ENCODE assay signal across 8 mouse cellular contexts in genomic region chr10:128083688-128084087, GRCm38 (mm10). TPM values are rescaled to one million over a fixed set of nuclear protein-coding genes. Genes with fewer than 3 reads are reported as not detected.
DNase-seq lines count a peak whose midpoint lies in the region; ATAC-seq and TF ChIP-seq lines count a peak whose summit lies in the region.

No protein-coding gene starts in this region.

- peaks cover 55% of the 10 kb centered on the region for H3K36me3 ChIP-seq in E14TG2a.4 (ENCODE audit: insufficient read depth, low read length)
- H3K36me3 ChIP-seq in heart, embryonic 16.5 days (ENCODE audit: control insufficient read depth, insufficient read depth): peaks cover 38% of the 10 kb centered on the region
- H3K36me3 ChIP-seq in liver, embryonic 12.5 days: peaks cover 47% of the 10 kb centered on the region
- H3K36me3 ChIP-seq in neural tube, embryonic 14.5 days (ENCODE audit: control insufficient read depth, insufficient read depth, low read length): peaks cover 37% of the 10 kb centered on the region

- WGBS in heart, embryonic 16.5 days: under 1% methylated on average over 22 of the region's 22 CpGs
- WGBS in liver, embryonic 12.5 days (ENCODE audit: insufficient replicate concordance): under 1% methylated on average over 22 of the region's 22 CpGs
- WGBS in neural tube, embryonic 14.5 days: 1% methylated on average over 22 of the region's 22 CpGs

- peak overlapping the region; percentile 99 for H3K4me3 ChIP-seq in E14TG2a.4 (replicated peaks; ENCODE audit: low read length)
- H3K4me3 ChIP-seq in heart, embryonic 16.5 days (ENCODE audit: low read length): peak overlapping the region; percentile 73
- peak overlapping the region; percentile 89 for H3K4me3 ChIP-seq in liver, embryonic 12.5 days
- peak overlapping the region; percentile 70 for H3K4me3 ChIP-seq in neural tube, embryonic 14.5 days (ENCODE audit: low read depth, low read length)

- peak; percentile 43 for DNase-seq in kidney, adult 11 months
- no peak for DNase-seq in kidney, postnatal 4 days
- DNase-seq in cerebellum, adult 8-10 months: peak; percentile 52
- DNase-seq in embryo, embryonic 11 days: no peak

- ATAC-seq in heart, embryonic 16.5 days (replicated peaks; ENCODE audit: extremely low read depth, insufficient read depth, low FRiP score): no peak
- no peak for ATAC-seq in liver, embryonic 12.5 days
- ATAC-seq in neural tube, embryonic 14.5 days (ENCODE audit: low read depth): peak; percentile 6; the same call in 1 of the 2 replicates

- H3K4me1 ChIP-seq in E14TG2a.4 (replicated peaks; ENCODE audit: low read depth, low read length): peaks cover 47% of the 10 kb centered on the region
- H3K4me1 ChIP-seq in heart, embryonic 16.5 days (ENCODE audit: control insufficient read depth, insufficient read depth, low read length): peaks cover 22% of the 10 kb centered on the region
- peaks cover 52% of the 10 kb centered on the region for H3K4me1 ChIP-seq in liver, embryonic 12.5 days
- H3K4me1 ChIP-seq in neural tube, embryonic 14.5 days (ENCODE audit: control insufficient read depth, insufficient read depth, low read length): peaks cover 7% of the 10 kb centered on the region

- peak overlapping the region; percentile 70 for H3K4me2 ChIP-seq in heart, embryonic 16.5 days (ENCODE audit: low read depth, low read length)
- H3K4me2 ChIP-seq in liver, embryonic 12.5 days: peak overlapping the region; percentile 87
- peak overlapping the region; percentile 97 for H3K4me2 ChIP-seq in neural tube, embryonic 14.5 days (ENCODE audit: low read depth, low read length)

- peak overlapping the region; percentile 99 for H3K9ac ChIP-seq in heart, embryonic 16.5 days (ENCODE audit: low read length)
- peak overlapping the region; percentile 94 for H3K9ac ChIP-seq in liver, embryonic 12.5 days
- peak overlapping the region; percentile 82 for H3K9ac ChIP-seq in neural tube, embryonic 14.5 days (replicated peaks; ENCODE audit: low read depth, low read length)

- H3K27ac ChIP-seq in heart, embryonic 16.5 days (ENCODE audit: low read length): peak overlapping the region; percentile 94
- peak overlapping the region; percentile 88 for H3K27ac ChIP-seq in liver, embryonic 12.5 days
- peak overlapping the region; percentile 90 for H3K27ac ChIP-seq in neural tube, embryonic 14.5 days (ENCODE audit: low read depth, low read length)

- no peaks in the 10 kb centered on the region for H3K27me3 ChIP-seq in E14TG2a.4 (ENCODE audit: insufficient read depth, low read length)
- no peaks in the 10 kb centered on the region for H3K27me3 ChIP-seq in heart, embryonic 16.5 days (ENCODE audit: control insufficient read depth, insufficient read depth, low read length)
- H3K27me3 ChIP-seq in liver, embryonic 12.5 days (replicated peaks): no peaks in the 10 kb centered on the region
- H3K27me3 ChIP-seq in neural tube, embryonic 14.5 days (ENCODE audit: control insufficient read depth, insufficient read depth, low read length): no peaks in the 10 kb centered on the region; the same call in 1 of the 2 replicates

- no peak for TF ChIP-seq CTCF in E14TG2a.4 (conservative IDR thresholded peaks at IDR 0.05; ENCODE audit: low read length)

- H3K9me3 ChIP-seq in E14TG2a.4 (ENCODE audit: low read length): no peaks in the 10 kb centered on the region
- no peaks in the 10 kb centered on the region for H3K9me3 ChIP-seq in heart, embryonic 16.5 days (replicated peaks; ENCODE audit: control insufficient read depth, low read length)
- H3K9me3 ChIP-seq in liver, embryonic 12.5 days (replicated peaks): no peaks in the 10 kb centered on the region
- H3K9me3 ChIP-seq in neural tube, embryonic 14.5 days (ENCODE audit: control insufficient read depth, low read length): no peaks in the 10 kb centered on the region

RNA-seq across cellular contexts. Expression of gene Atp5b, which starts 0.6 kb away (rescaled TPM):
- 6,748 and 7,106 TPM in 2 replicates for polyA plus RNA-seq in heart, embryonic 16.5 days (2015; fragmentation: Nextera tagmentation; extraction: Ambion mirVana)
- polyA plus RNA-seq in liver, embryonic 12.5 days (2016; fragmentation: Nextera tagmentation; extraction: Ambion mirVana): 2,130 and 2,180 TPM in 2 replicates
- 2,213 and 2,273 TPM in 2 replicates for polyA plus RNA-seq in neural tube, embryonic 14.5 days (2014; fragmentation: Nextera tagmentation; extraction: Ambion mirVana)

RNA-seq across cellular contexts. Expression of gene Baz2a, which starts 7.7 kb away (rescaled TPM):
- 6.6 and 8.5 TPM in 2 replicates for polyA plus RNA-seq in heart, embryonic 16.5 days (2015; fragmentation: Nextera tagmentation; extraction: Ambion mirVana)
- 8.0 and 8.6 TPM in 2 replicates for polyA plus RNA-seq in liver, embryonic 12.5 days (2016; fragmentation: Nextera tagmentation; extraction: Ambion mirVana)
- polyA plus RNA-seq in neural tube, embryonic 14.5 days (2014; fragmentation: Nextera tagmentation; extraction: Ambion mirVana): 15.8 and 20.9 TPM in 2 replicates

RNA-seq across cellular contexts. Expression of gene Ptges3, which starts 24.9 kb away (rescaled TPM):
- polyA plus RNA-seq in heart, embryonic 16.5 days (2015; fragmentation: Nextera tagmentation; extraction: Ambion mirVana): 263 and 278 TPM in 2 replicates
- polyA plus RNA-seq in liver, embryonic 12.5 days (2016; fragmentation: Nextera tagmentation; extraction: Ambion mirVana): 406 and 407 TPM in 2 replicates
- 381 and 396 TPM in 2 replicates for polyA plus RNA-seq in neural tube, embryonic 14.5 days (2014; fragmentation: Nextera tagmentation; extraction: Ambion mirVana)

RNA-seq across cellular contexts. Expression of gene Naca, which starts 48.3 kb away (rescaled TPM):
- 419 and 441 TPM in 2 replicates for polyA plus RNA-seq in heart, embryonic 16.5 days (2015; fragmentation: Nextera tagmentation; extraction: Ambion mirVana)
- polyA plus RNA-seq in liver, embryonic 12.5 days (2016; fragmentation: Nextera tagmentation; extraction: Ambion mirVana): 666 and 682 TPM in 2 replicates
- 537 and 552 TPM in 2 replicates for polyA plus RNA-seq in neural tube, embryonic 14.5 days (2014; fragmentation: Nextera tagmentation; extraction: Ambion mirVana)

Comparison
In these comparisons a context has a peak if more than half of its experiments do, and no peak if none do; other contexts are left out.
1. DNase-seq: peak in kidney, adult 11 months (single experiment) and cerebellum, adult 8-10 months (single experiment); none in kidney, postnatal 4 days (0 of 2) and embryo, embryonic 11 days (single experiment).
2. Peak in every context shown above with its lines, with median percentiles within 50 percentile points of each other: H3K4me3 ChIP-seq, H3K27ac ChIP-seq, H3K4me2 ChIP-seq and H3K9ac ChIP-seq.